Mouse (Mus musculus) CH12.LX (cell line): Measurements from ENCODE around the gene Vegfb. TPM values are rescaled to one million over a fixed set of nuclear protein-coding genes. Genes with fewer than 3 reads are reported as not detected.
A peak's percentile ranks its signal among the peaks of the same experiment; 100 is the strongest.

Experiments
- DNase-seq: peaks from one replicate; pipeline ENCODE4 v3.0.0-alpha.2; 2013; ENCODE audit errors: extremely low read depth
- H3K27ac ChIP-seq: 2 replicates; pipeline ENCODE4 v1.5.1; 2012; ENCODE audit warnings: low read depth, mild to moderate bottlenecking, control low read depth, moderate library complexity; ENCODE audit not compliant: insufficient read depth
- H3K27me3 ChIP-seq: replicated peaks from 2 replicates; pipeline ENCODE3; 2012; ENCODE audit warnings: inconsistent platforms
- H3K36me3 ChIP-seq, 2 experiments: replicated peaks in 1 of 2; 2 replicates each; pipeline versions ENCODE3 to v1.6.1; 2012; ENCODE audit warnings: inconsistent platforms in 1 of 2, low read length in 1 of 2, mild to moderate bottlenecking in 1 of 2, mixed read lengths in 1 of 2, moderate library complexity in 1 of 2; ENCODE audit not compliant: control insufficient read depth in 1 of 2, insufficient read depth in 1 of 2
- H3K4me1 ChIP-seq, 2 experiments: 2 replicates each; pipeline ENCODE4 v1.6.1; 2012; ENCODE audit warnings: inconsistent platforms in 1 of 2, moderate library complexity in 1 of 2; ENCODE audit not compliant: insufficient read depth in 2 of 2, control insufficient read depth in 1 of 2
- H3K4me2 ChIP-seq: 2 replicates; pipeline ENCODE4 v1.6.1; 2012; ENCODE audit warnings: low read depth, mild to moderate bottlenecking, control low read depth; ENCODE audit not compliant: poor library complexity, insufficient read depth, severe bottlenecking
- H3K4me3 ChIP-seq, 3 experiments: fragments of 150-350 bp in 1 of 3; sonication (generic) in 1 of 3; replicated peaks in 1 of 3; 2 replicates each; pipeline versions ENCODE3 to v1.5.1; 2011 to 2012; ENCODE audit warnings: low read depth in 2 of 3, low read length in 2 of 3, mild to moderate bottlenecking in 2 of 3, moderate library complexity in 2 of 3, control low read depth in 1 of 3, improper control_type of control experiment in 1 of 3, inconsistent platforms in 1 of 3, mixed read lengths in 1 of 3; ENCODE audit not compliant: poor library complexity in 1 of 3
- H3K79me2 ChIP-seq: replicated peaks from 2 replicates; pipeline ENCODE4 v1.6.1; 2012; ENCODE audit warnings: mild to moderate bottlenecking, moderate library complexity; ENCODE audit not compliant: control insufficient read depth, poor library complexity, insufficient read depth, severe bottlenecking; ENCODE audit errors: extremely low read depth
- H3K9ac ChIP-seq: 2 replicates; pipeline ENCODE4 v1.6.1; 2012; ENCODE audit warnings: low read depth, mild to moderate bottlenecking, control low read depth, moderate library complexity; ENCODE audit not compliant: insufficient read depth
- H3K9me3 ChIP-seq: replicated peaks from 2 replicates; pipeline ENCODE3; 2012; ENCODE audit warnings: low read length, inconsistent platforms, mixed read lengths
- CHD1 ChIP-seq: IDR thresholded peaks from 2 replicates; pipeline ENCODE4 v1.6.1; 2012; ENCODE audit warnings: low read depth, low read length, improper control_type of control experiment, inconsistent platforms
- CHD2 ChIP-seq: IDR thresholded peaks from 2 replicates; pipeline ENCODE4 v1.6.1; 2011; ENCODE audit warnings: low read length, improper control_type of control experiment
- CTCF ChIP-seq, 2 experiments: IDR thresholded peaks in 1 of 2; conservative IDR thresholded peaks in 1 of 2; 2 replicates each; pipeline ENCODE4 v1.5.1; 2011 to 2012; ENCODE audit warnings: low read depth in 2 of 2, low read length in 2 of 2, improper control_type of control experiment in 1 of 2, inconsistent platforms in 1 of 2, mild to moderate bottlenecking in 1 of 2, moderate library complexity in 1 of 2
- E2F4 ChIP-seq: IDR thresholded peaks from 2 replicates; pipeline ENCODE4 v1.6.1; 2011; ENCODE audit warnings: low read depth, low read length, improper control_type of control experiment; ENCODE audit not compliant: insufficient replicate concordance
- ELF1 ChIP-seq: IDR thresholded peaks from 2 replicates; pipeline ENCODE4 v1.6.1; 2014; ENCODE audit warnings: low read depth, mild to moderate bottlenecking, inconsistent platforms, low read length, improper control_type of control experiment
- ETS1 ChIP-seq: conservative IDR thresholded peaks from 2 replicates; pipeline ENCODE4 v1.6.1; 2012; ENCODE audit warnings: low read depth, mild to moderate bottlenecking, inconsistent platforms, low read length, improper control_type of control experiment, moderate library complexity
- GABPA ChIP-seq: IDR thresholded peaks from 2 replicates; pipeline ENCODE4 v1.6.1; 2012; ENCODE audit warnings: low read depth, low read length, improper control_type of control experiment, inconsistent platforms; ENCODE audit not compliant: insufficient replicate concordance
- IRF4 ChIP-seq: IDR thresholded peaks from 2 replicates; pipeline ENCODE4 v1.6.1; 2014; ENCODE audit warnings: low read depth, mild to moderate bottlenecking, inconsistent platforms, low read length, improper control_type of control experiment
- KAT2A ChIP-seq: IDR thresholded peaks from 2 replicates; pipeline ENCODE4 v1.6.1; 2012; ENCODE audit warnings: low read length, improper control_type of control experiment, inconsistent platforms; ENCODE audit not compliant: insufficient replicate concordance
- MAFK ChIP-seq: IDR thresholded peaks from 2 replicates; pipeline ENCODE4 v1.6.1; 2011; ENCODE audit warnings: low read length, improper control_type of control experiment; ENCODE audit not compliant: insufficient replicate concordance
- MAX ChIP-seq: IDR thresholded peaks from 2 replicates; pipeline ENCODE4 v1.6.1; 2011; ENCODE audit warnings: low read length, improper control_type of control experiment
- MAZ ChIP-seq: IDR thresholded peaks from 2 replicates; pipeline ENCODE4 v1.6.1; 2012; ENCODE audit warnings: low read depth, mild to moderate bottlenecking, inconsistent platforms, low read length, improper control_type of control experiment, moderate library complexity
- MXI1 ChIP-seq: IDR thresholded peaks from 2 replicates; pipeline ENCODE4 v1.6.1; 2011; ENCODE audit warnings: mild to moderate bottlenecking, low read depth, low read length, improper control_type of control experiment
- NELFE ChIP-seq: IDR thresholded peaks from 2 replicates; pipeline ENCODE4 v1.6.1; 2011; ENCODE audit warnings: low read depth, low read length, improper control_type of control experiment
- NRF1 ChIP-seq: IDR thresholded peaks from 2 replicates; pipeline ENCODE4 v1.6.1; 2014; ENCODE audit warnings: low read depth, mild to moderate bottlenecking, inconsistent platforms, low read length, improper control_type of control experiment, moderate library complexity
- POLR2AphosphoS2 ChIP-seq: IDR thresholded peaks from 2 replicates; pipeline ENCODE4 v1.6.1; 2011; ENCODE audit warnings: low read depth, low read length, improper control_type of control experiment
- RAD21 ChIP-seq: IDR thresholded peaks from 2 replicates; pipeline ENCODE4 v1.6.1; 2011; ENCODE audit warnings: low read depth, mild to moderate bottlenecking, low read length, improper control_type of control experiment, moderate library complexity
- RCOR1 ChIP-seq: conservative IDR thresholded peaks from 2 replicates; pipeline ENCODE4 v1.6.1; 2012; ENCODE audit warnings: low read depth, mild to moderate bottlenecking, inconsistent platforms, low read length, improper control_type of control experiment
- SMC3 ChIP-seq: IDR thresholded peaks from 2 replicates; pipeline ENCODE4 v1.6.1; 2011; ENCODE audit warnings: low read depth, low read length, improper control_type of control experiment
- TBP ChIP-seq: conservative IDR thresholded peaks from 2 replicates; pipeline ENCODE4 v1.6.1; 2011; ENCODE audit warnings: low read depth, low read length, improper control_type of control experiment
- TCF12 ChIP-seq: IDR thresholded peaks from 2 replicates; pipeline ENCODE4 v1.6.1; 2014; ENCODE audit warnings: low read depth, mild to moderate bottlenecking, inconsistent platforms, low read length, improper control_type of control experiment
- ZKSCAN1 ChIP-seq: IDR thresholded peaks from 2 replicates; pipeline ENCODE4 v1.6.1; 2012; ENCODE audit warnings: low read depth, inconsistent platforms, low read length, improper control_type of control experiment, borderline replicate concordance
- ZMIZ1 ChIP-seq: IDR thresholded peaks from 2 replicates; pipeline ENCODE4 v1.6.1; 2012; ENCODE audit warnings: low read depth, mild to moderate bottlenecking, inconsistent platforms, low read length, improper control_type of control experiment
- ZNF384 ChIP-seq: IDR thresholded peaks from 2 replicates; pipeline ENCODE4 v1.6.1; 2012; ENCODE audit warnings: low read depth, low read length, improper control_type of control experiment, inconsistent platforms
- dilution Hi-C: fragments of 300-500 bp; cut with MboI; formaldehyde crosslinking; loops from 2 replicates; pipeline ENCODE4 v1.14.3; 2020; ENCODE audit warnings: low sequenced_read_pairs; ENCODE audit not compliant: extremely low pct_unique_long_range_greater_than_20kb, extremely low pct_ligation_motif_present
- in situ Hi-C: fragments of 300-500 bp; cut with MboI; formaldehyde crosslinking; loops from 3 replicates; pipeline ENCODE4 v1.14.3; 2019; ENCODE audit warnings: low sequenced_read_pairs, low pct_ligation_motif_present, low pct_unique_long_range_greater_than_20kb, mixed read lengths
- polyA plus RNA-seq: library from polyadenylated mRNA; unstranded; fragments of >175 nt; gene quantifications from 2 replicates; pipeline ENCODE4 v1.2.1, GENCODE M21; 2012; ENCODE audit warnings: low read depth; ENCODE audit not compliant: insufficient read length
- total RNA-seq, 2 experiments: library from RNA; depleted of rRNA; stranded (reverse); fragments of 300-350 nt in 1 of 2; fragments of >200 nt in 1 of 2; gene quantifications; 2 replicates each; pipeline ENCODE4 v1.2.3; 2012 to 2014

Gene Vegfb
- total and polyA plus RNA-seq, 3 experiments: 3.2 to 35.1 (median 13.2) TPM

GRCm38 (mm10) chr19:6989251-6989650, 1.8 kb upstream of the Vegfb start:
- Histone ChIP-seq H3K9ac (no peak overlapping the region), H3K9me3 (no peaks in the 10 kb centered on the region), H3K4me3 (no peak overlapping the region), H3K27ac (no peak overlapping the region), H3K36me3 (peaks cover 9 to 28% of the 10 kb centered on the region in 2 experiments), H3K79me2 (no peaks in the 10 kb centered on the region), H3K4me2 (no peak overlapping the region), H3K4me1 (peaks cover 11 to 31% of the 10 kb centered on the region in 2 experiments), H3K27me3 (no peaks in the 10 kb centered on the region)
- DNase-seq: no peak
- in situ Hi-C loops: no loop called here
- TF ChIP-seq CHD2: no peak
- no peak for TF ChIP-seq ZMIZ1
- TF ChIP-seq E2F4: no peak
- TF ChIP-seq ZNF384: no peak
- TF ChIP-seq TBP: no peak
- TF ChIP-seq MXI1: no peak
- no peak for TF ChIP-seq RCOR1
- no peak for TF ChIP-seq ZKSCAN1
- no peak for TF ChIP-seq CTCF (conservative IDR thresholded peaks at IDR 0.05 in 1 of 2, IDR thresholded peaks at IDR 0.05 in 1 of 2; ENCODE audit: low read depth in 2 of 2, low read length in 2 of 2)
- TF ChIP-seq MAFK: no peak
- no peak for TF ChIP-seq CHD1
- TF ChIP-seq, all 38 proteins: peak for 0
- dilution Hi-C loops: no loop called here

DNA sequence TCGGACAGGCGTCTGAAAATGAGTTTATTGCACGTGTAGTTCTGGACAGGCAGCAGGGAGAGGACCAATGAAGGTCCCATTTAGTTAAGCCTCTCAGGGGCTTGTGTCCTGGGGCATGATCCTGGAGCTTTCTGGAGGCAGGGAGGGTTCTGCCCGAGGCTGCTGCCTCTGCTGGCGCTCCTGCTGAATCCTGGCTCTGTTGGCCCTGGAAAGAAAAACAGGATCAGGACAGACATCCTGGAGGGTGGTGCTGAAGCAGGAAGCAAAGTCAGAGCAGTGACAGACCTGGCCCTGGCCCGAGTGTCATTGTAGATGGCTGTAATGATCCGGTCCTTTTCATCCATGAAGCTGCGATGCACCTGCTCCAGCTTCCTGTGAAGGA, 444 bp upstream of the Vegfb start:
- Histone ChIP-seq H3K4me1 (peaks cover 6 to 23% of the 10 kb centered on the region in 2 experiments), H3K27ac (no peak overlapping the region), H3K9ac (peak overlapping the region; percentile 64; the same call in 1 of the 2 replicates), H3K27me3 (no peaks in the 10 kb centered on the region), H3K79me2 (no peaks in the 10 kb centered on the region), H3K9me3 (no peaks in the 10 kb centered on the region), H3K4me3 (peak overlapping the region; percentile 32 to 81 (median 76)), H3K36me3 (peaks cover 11 to 39% of the 10 kb centered on the region in 2 experiments), H3K4me2 (peak overlapping the region; percentile 47; the same call in 1 of the 2 replicates)
- in situ Hi-C loops (no loop called here), dilution Hi-C loops (no loop called here)
- no peak for DNase-seq
- TF ChIP-seq MXI1 (no peak), ZMIZ1 (0 out of 2 replicates have a peak, but pooled peaks have one; percentile 4), MAX (0 out of 2 replicates have a peak, but pooled peaks have one; percentile 12)

DNA sequence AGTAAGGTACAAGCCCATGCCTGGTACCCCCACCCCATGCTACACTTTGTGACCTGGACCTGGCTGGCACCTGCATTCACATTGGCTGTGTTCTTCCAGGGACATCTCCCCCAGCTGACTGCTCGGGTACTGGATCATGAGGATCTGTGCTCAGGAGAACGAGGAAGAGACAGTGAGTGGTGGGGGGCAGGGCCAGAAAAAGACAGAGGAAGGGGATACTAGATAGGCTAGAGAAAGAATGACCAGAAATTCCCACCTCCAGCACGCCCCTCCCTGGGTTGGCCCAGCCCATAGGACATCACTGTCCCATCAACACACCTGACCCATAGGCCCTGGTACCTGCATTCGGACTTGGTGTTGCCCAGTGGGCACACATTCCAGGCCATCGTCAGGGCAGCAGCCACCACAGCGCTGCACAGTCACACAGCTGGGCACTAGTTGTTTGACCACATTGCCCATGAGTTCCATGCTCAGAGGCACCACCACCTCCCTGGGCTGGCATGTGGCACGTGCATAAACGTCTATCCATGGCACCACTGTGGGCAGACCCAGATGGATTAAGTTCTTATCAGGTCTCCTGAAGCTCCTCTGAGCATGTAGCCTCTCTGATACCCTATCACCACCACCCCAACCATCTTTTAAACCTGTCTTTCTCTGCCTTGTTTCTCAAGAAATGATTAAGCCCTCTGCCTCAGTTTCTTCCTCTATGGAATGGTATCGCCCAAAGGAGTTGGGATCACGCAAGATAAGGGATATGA, 1.3 kb downstream of the Vegfb start:
- Histone ChIP-seq H3K79me2 (no peaks in the 10 kb centered on the region), H3K9me3 (no peaks in the 10 kb centered on the region), H3K36me3 (peaks cover 15 to 50% of the 10 kb centered on the region in 2 experiments), H3K4me1 (peaks cover 11 to 28% of the 10 kb centered on the region in 2 experiments), H3K4me3 (peak overlapping the region; percentile 73 to 81 (median 76)), H3K27ac (no peak overlapping the region), H3K27me3 (no peaks in the 10 kb centered on the region), H3K9ac (peak overlapping the region; percentile 64; the same call in 1 of the 2 replicates), H3K4me2 (peak overlapping the region; percentile 53)
- dilution Hi-C loops: no loop called here
- DNase-seq: no peak
- in situ Hi-C loops: no loop called here
- no peak for TF ChIP-seq POLR2AphosphoS2
- no peak for TF ChIP-seq ELF1
- TF ChIP-seq RCOR1: no peak
- no peak for TF ChIP-seq GABPA
- no peak for TF ChIP-seq TCF12
- no peak for TF ChIP-seq NELFE
- TF ChIP-seq NRF1: no peak
- TF ChIP-seq SMC3: no peak
- no peak for TF ChIP-seq ZMIZ1
- TF ChIP-seq MAZ: no peak
- no peak for TF ChIP-seq CHD2
- TF ChIP-seq RAD21: no peak
- no peak for TF ChIP-seq ETS1
- no peak for TF ChIP-seq IRF4
- TF ChIP-seq KAT2A: no peak
- no peak for TF ChIP-seq ZKSCAN1
